Mouse (Mus musculus): ENCODE measurements at regions not wholly inside any gene's neighbourhood (a gene's known extent, or its start where the extent isn't known, plus 50 kb on each side); places are given as distances from the start of the nearest gene placed in this dataset.

DNA sequence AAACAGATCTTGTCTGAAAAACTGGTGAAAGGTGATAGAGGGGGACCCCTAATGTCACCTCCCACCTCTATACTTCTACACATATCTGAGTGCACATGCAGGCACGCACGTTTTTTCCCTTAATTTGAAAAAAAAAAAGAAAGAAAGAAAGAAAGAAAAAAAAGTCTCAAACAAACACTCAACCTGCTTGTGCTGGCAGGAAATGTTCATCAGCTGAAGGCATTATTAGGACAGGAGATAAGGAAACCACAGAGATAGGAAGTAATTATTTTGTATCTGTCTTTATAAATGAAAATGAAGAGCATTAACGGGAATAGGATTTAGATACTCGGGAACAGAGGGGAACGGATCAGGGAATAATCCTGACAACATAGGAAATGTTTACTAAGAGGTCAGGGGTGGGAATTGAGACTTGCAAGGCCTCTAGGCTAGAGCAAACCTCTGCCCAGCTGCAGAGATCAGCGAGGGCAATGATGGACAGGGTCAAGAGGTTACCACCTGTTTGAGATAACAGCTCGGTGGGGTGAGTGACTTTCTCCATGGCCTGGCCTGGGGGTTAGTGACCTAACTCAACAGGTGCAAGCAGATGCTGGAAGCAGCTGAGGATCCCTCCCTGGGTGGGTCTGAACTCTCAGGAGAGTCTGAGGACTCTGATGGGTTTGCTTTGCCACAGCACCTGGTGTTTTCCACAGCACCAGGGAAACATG, 129.7 kb upstream of the Cadm1 start:
- no peak for DNase-seq

DNA sequence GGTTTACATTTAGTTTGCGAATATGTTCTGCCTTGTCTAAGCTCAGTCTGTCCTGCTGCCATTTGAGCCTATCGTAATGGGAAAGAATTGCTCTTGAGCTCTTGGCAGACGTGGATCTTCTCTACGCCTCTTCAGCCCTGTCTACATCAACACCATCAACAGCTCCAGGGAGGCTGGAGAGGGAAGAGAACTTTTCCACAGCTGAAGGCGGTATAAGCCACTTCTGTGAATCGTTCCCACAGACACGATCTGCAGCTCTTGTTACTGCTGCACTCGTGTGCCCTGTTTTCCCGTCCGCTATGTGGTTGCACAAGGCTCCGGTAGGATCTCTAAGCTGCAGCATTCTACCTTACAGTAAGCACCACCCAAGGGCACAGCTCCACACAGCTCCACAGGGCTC, 128.5 kb upstream of the Cadm1 start:
- DNase-seq = no peak

DNA sequence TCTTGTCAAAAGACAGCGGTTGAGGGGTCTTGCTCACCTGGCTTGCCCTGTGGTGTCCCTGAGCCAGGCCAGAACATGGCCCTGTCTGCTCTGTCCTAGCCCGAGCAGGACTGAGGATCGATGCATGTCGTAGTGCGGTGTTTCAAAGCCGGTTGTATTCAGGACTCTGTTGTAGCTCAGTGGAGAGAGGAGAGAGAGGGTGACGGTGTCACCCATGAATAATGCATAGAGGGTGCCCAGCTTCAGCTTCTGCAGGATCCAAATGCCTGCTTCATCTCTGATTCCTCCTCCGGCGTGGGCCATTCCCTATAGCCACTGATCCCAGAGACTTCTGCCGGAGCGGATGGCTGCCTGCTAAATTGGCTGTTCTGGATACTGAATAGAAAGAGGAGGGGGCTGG, 126.7 kb upstream of the Cadm1 start:
- DNase-seq = no peak

DNA sequence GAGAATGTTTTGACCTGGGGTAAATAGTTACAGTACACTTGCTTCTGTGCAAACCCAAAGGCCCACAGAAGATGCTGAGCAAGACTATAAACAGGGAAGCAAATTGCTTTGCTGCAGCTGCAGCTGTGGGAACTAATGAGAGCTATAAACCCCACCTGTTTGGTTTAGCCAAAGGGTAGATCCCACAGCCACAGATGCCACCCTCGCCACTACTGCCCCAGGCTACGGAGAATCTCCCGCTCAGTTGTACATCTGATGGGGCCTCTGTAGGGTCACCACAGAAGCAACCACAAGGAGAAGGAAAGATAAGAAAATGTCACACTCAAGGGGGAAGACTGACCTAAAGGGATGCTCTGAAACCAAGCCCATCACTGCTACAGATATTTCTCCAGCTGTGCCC, 125.2 kb upstream of the Cadm1 start:
- no peak for DNase-seq

DNA sequence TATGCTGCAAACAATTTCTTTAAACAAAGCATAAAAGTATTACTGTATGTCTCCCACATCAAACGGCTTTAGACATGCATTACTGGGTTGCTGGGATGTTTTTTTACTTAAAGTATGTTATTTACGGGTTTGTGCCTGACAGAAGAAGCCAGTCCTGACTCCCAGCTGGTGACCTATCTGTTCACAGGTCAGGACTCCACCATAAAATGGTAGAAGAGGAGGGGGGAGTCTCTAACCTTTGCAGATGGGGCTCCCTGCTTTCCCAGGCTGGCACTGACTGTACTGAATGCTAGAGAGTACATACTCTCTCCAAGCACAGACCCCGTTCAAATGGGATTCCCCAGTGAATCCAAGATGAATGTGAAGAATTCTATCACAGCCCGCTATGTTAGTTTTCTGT, 124.4 kb upstream of the Cadm1 start:
- no peak for DNase-seq

DNA sequence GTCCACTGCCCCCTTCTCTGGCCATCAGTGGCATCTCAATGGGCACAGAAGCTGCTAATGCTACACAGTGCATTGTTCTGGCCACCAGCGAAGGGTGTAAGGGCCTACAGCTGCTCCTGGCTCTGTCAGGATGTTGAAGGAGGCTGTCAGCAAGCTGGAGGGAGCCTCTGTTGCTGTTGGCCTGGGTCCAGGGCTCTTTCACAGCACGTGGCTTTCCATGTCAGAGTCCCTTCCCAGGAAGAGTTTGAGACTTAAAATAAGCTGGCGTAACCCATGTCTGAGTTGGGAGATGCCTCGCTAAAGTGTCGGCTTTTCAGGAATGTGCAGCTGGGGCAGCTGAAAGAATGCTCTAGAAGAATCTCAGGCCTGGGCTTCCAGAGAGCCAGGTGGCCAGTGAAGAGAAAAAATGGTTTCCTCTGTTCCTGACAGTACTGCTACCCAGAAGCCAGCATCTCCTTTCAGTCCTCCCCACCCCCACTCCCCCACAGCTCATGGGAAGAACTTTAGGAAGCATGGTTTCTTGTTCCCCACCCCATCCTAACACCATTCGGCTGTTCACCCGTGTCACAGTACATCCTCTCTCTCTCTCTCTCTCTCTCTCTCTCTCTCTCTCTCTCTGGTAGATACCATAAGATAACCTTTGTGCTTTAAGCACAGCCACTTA, 122.8 kb upstream of the Cadm1 start:
- DNase-seq = peak; percentile 82 to 92

DNA sequence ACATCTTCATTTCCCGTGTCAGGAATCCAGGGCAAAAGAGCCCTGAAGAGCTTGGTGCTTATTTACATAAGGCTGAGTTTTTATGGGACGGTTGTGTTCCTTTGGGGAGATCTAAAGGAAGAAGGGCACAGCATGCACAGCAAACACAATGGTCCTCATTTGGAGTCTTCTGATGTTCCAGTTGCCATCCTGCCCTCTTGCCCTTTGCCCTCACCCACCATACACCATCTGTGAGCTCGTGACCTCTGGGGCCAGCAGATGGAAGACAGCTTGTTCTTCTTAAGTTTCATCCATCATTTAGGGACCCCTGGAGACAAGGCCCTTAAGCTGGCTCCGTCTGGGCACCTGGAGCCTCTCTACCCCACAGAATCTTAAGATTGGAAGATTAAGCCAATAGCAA, 121.9 kb upstream of the Cadm1 start:
- no peak for DNase-seq

DNA sequence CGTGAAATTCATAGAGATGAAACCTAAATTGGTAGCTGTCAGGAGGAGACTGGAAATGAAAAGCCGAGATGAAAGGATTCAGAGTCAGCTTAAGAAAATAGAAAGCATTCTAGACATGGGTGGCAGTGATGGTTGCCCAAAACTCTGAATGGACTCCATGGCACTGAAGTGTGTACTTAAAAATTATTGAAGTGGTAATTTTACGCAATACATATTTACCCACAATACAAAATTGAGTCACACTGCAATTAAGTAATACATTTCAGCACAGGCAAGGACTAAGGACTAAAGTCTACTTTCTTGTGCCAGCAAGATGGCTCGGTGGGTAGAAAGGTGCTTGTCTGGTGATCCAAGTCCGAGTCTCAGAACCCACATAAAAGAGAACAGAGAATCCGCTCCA, 120.4 kb upstream of the Cadm1 start:
- DNase-seq = no peak

DNA sequence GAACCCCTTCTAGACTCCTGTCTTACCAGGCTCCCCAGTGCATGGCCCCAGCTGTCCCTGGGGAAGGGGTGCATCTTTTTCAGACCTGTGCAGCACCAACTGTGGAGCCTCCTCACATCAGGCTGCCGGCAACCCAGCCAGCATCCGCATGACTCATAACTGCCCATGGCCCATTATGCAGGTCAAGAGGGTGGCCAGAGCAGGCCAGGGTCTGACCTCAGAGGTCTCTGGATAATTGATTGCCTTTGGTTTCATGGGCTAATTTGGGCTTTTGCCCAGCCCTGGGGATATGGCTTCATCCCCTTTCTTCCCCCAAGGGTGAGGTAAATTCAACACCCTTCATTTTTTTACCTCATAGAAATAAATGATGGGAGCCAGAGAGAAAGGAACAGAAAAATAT, 117.2 kb upstream of the Cadm1 start:
- DNase-seq = no peak

DNA sequence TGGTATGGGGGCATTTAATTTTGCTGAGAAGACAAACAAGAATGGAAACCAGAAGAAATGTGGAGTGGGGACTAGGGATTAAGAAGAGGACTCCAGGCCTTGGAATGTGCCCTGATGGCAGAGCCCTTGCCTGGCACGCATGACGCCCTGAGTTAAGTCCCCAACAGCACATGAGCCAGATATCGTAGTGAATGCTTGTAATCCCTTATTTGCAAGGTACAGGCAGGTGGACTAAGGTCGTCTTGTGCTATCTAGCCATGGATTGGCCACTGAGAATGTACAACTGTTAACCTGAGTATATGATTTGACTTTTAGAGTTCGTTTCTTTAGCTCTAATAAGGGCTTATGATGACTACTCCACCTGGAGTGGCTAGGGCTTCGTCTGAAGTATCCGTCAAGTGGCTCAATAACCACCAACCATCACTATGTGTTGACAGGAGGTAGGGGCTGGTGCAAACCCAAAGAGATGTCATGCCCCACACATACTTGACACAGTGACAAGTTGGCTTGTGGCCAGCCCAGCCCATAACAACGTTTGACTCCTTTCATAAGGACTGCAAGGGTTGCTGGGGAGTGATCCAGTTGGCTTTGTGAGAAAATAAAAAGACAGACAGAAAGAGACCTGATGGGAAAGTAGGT, 115.5 kb upstream of the Cadm1 start:
- peak; percentile 67 to 84 for DNase-seq

DNA sequence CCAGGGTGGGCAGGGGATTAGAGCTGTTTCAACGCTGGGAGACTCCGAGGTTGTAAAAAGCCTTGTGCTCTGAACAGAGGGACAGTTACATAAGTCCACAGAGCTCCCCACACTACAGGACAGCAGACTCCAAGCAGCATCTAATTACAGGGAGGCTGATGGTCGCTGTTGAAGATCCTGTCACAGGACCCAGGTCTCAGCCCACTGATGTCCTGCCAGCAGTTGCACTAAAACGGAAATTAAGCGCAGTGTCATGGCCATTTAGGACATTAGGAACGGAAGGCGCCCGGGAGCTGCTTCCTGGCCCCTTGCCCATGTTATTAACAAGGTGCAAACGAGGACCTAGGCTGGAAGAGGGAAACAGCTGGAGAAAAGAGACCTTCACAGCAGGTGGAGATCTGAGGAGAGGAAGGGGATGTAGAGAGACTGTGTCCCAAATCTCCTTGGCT, 107.8 kb upstream of the Cadm1 start:
- DNase-seq = peak; percentile 64 to 82

DNA sequence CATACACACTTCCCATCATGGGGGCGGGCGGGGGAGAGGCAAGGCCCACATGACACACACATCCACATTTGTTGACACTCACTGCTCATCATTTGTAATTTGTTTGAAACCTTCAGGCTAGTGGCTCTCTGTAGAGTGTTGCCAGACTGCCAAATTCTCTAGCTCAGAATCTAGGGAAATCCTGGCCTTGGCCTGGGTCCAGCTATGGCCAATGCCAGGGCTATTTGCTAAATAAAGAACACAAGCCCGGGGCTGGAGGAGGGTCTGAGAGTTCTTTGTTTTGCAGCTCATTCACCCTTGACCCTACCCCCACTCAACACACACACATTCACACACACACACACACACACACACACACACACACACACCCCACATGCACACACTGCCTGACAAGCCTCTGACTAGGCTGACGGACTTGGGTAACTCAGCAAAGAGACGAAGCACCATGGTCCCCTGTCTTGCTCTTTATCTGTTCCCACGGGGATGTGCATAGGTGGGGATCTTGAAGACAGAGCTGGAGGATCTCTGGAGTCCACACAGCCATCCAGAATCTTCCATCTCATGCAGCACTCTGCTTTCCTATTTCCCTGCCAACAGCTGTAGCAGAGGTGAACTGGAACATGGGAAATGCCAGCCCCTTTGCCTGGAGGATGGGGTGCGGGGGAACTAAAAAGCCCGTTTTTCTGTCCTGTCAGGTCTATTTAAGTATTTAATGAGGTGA, 107.1 kb upstream of the Cadm1 start:
- DNase-seq = peak; percentile 81 to 90

DNA sequence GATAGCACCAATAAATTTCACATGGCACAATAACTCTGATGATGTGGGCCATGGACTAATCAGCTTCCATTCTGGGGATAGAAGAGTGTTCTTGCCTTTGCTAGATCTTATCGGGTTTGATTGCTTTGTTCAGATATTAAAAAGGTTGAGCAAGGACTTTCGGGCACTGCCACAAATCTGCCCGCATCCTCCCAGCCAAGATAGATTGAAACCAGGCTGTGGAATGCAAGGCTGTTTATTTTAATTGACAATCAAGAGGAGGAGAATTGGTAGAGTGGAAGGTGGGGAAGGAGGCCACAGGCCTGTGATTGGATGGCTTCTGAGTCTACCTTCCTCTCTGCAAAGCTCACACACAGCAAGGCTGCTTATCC, 106.5 kb upstream of the Cadm1 start:
- peak in 1 of 2 experiments; percentile 15 for DNase-seq

DNA sequence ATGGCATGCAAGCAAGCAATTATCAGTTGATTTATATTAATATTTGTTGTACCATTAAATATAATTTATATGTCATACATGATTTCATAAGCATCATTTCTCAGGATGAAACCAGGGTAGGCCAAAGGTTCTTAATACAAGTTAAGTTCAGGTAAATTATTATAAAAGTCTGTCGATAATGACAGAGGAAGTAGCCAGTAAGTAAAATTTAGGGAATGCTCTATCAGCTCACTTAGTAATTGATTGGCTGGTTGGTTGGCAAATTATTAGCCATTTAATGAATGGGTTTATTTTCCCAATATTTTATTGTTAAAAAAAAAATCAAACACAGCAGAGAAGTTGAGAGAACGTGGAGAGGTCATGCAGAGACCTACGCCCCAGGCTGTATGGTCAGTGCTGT, 105.8 kb upstream of the Cadm1 start:
- no peak for DNase-seq

DNA sequence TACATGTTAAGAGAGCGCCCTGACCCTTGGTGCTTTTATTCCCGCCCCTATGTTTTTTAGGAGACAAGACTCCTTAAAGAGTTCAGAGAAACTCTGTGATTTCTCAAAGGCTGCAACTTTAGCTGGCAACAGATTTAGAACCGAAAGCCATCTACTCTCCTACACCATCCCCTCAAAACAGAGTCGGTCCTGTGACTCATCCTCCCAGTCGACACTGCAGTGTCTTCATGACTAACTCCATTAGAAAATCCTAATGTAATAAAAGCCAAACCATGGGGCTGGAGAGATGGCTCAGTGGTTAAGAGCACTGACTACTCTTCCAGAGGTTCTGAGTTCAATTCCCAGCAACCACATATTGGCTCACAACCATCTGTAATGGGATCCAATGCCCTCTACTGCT, 103.3 kb upstream of the Cadm1 start:
- no peak for DNase-seq

DNA sequence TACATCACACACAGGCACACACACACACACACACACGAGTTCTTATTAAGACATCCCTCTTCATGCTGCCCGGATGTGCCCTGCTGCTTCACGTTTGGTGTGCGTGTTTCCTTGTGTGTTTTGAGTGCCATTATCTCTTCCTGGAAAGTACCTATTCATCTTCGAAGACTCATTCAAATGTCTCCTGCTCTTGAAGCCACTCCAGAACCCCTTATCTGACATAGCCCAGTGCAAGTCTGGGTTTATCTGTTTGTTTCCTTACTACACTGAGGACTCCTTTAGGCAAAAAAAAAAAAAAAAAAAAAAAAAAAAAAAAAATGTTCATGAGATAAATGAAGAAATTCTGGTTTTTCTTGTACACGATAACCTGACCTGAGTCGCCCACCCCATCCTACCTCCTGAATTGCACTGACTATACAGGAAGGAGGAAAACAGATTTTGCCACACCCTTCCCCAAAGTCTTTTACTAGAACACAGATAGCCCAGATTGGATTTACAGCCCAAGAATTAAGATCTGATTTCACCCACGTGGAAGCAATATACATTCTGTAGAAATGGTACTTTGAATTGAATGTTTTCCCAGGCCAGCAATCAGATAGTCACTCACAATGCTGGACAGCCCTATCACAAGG, 101.1 kb upstream of the Cadm1 start:
- peak in 1 of 2 experiments; percentile 39 for DNase-seq

DNA sequence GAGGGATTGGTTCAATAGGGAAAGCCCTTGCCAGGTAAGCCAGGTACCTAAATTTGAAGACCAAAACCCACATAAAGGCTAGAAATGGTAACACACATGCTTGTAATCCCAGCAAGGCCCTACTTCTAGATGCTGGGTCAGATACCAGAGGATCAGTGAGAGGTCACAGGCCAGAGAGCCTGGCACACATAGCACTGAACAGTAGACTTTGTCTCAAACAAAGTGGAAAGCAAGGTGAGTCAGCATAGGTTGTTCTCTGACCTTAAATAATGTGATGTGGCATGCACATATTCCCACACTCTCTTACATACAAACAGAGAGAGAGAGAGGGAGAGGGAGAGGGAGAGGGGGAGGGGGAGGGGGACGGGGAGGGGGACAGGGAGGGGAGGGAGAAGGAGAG, 100.3 kb upstream of the Cadm1 start:
- no peak for DNase-seq

DNA sequence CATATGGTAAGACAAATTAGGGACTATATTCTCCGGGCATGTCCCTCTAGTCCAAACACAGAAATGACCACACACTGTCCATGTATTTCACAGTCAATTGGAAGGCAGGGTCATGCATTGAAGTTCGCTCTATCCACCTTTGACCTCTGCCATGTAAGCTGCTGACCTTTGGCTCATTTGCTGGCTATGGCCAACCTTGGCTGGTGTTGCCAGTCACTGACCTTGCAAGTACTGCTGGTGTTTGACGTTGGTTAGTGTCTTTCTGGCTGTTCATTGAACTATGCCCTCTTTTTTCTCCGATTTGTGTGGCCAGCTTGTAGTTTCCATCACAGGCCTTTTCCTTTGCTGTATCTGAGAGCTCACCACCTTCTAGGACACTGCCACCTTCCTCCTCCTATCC, 97.3 kb upstream of the Cadm1 start:
- DNase-seq = no peak

DNA sequence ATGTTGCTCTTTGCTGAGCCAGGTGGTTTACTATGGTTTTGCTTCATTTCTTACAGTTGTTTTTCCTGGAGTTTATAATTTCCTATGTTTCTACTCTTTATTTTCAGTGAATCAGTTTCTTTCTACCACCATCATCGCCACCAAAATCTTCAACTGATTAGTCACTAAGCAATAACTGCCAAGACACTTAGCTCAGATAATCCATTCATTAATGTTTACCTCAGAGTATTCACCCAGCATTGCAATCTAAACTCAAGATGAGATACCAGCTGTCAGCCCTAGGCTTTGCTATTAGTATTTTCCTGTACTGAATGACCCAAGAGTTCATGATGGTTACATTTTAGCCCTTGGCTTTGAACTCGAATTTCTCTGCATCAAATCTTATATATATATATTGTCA, 96.8 kb upstream of the Cadm1 start:
- no peak for DNase-seq

DNA sequence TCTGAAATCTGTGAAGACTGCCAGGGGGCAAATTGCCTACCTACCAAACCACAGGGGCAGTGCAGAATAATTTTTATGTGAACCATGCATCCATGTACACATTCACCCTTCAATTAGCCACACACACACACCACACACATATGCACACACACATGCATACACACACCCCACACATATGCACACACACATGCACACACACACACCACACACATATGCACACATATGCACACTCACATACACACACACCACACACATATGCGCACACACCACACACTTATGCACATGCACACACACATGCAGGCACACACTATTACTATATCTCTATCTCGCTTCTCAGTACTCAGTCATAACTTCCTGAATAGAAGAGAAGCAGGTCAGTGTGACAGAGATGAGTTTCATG, 95.9 kb upstream of the Cadm1 start:
- no peak for DNase-seq

DNA sequence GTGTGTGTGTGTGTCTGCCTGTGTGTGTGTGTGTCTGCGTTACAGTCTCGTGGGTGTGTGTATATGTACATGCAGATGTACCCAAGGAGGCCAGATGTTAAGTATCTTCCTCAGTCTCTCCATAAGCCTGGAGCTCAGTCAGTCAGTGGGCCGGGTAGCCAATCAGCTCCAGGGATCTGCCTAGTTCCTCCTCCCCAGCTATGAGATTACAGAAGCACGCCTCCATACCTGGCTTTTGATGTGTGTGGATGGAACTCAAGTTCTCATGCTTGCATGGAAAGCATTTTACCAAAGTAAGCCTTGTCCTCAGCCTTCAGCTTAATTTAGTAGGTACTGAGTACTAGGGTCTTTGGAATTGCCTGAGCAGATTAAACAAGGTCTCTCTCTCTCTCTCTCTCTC, 91.0 kb upstream of the Cadm1 start:
- DNase-seq = no peak

DNA sequence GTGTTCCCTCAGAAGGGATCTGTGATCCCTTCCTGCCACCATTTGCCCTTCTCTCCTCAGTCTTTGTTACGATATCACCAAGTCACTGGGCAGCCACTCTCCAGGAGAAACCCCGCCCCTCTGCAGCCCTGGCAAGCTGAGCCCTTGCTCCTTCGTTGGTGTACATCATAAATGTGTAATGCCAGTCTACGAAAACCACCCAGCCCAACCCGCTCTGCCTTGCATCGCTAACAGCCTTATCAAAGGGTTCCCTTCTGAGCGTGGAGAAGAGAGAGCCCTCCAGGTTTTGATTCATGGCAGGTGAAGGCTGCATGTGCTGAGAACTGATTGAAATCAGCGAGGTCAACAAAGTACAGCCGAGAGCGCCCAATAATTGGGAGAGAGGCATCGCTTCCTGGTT, 90.5 kb upstream of the Cadm1 start:
- peak in 1 of 2 experiments; percentile 14 for DNase-seq

DNA sequence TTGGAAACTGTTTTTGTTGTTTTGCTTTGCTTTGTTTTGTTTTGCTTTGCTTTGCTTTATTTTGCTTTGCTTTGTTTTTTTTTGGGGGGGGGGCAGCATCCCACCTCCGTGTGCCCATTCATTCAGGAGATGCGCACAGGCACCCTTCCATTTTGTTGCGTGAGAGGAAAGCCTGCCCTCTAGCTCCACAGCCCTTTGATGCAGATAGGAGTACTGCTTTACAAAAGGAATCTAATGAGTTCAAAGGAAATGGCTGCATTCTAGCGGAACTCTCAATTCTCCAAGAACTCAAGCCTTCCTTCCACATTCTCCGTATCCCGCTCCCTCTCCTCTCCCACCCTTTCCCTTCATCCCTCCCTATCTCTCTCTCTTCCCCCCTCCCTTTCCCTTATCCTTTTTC, 89.8 kb upstream of the Cadm1 start:
- no peak for DNase-seq
